Mouse (Mus musculus): ENCODE data around the gene Ackr1. TPM values are rescaled to one million over a fixed set of nuclear protein-coding genes. Genes with fewer than 3 reads are reported as not detected.
"Not testable (repeated sequence)": the region's sequence is repeated elsewhere in the genome, so short reads cannot be mapped to it uniquely, and the experiment has no call there.

Ackr1 gene
- polyA plus RNA-seq, 1 experiment from 2014 or later = 0.85 TPM

- Histone ChIP-seq H3K9ac (ENCODE audit: low read length) (no peak overlapping the region), H3K4me2 (replicated peaks; ENCODE audit: low read depth) (no peak overlapping the region), H3K27me3 (ENCODE audit: control insufficient read depth, insufficient read depth, low read length) (no peaks in the 10 kb centered on the region), H3K27ac (replicated peaks) (no peak overlapping the region), H3K9me3 (ENCODE audit: control insufficient read depth, low read length) (no peaks in the 10 kb centered on the region), H3K4me3 (ENCODE audit: low read depth, low read length) (no peak overlapping the region), H3K4me1 (replicated peaks; ENCODE audit: control insufficient read depth, insufficient read depth) (no peaks in the 10 kb centered on the region), H3K36me3 (ENCODE audit: control insufficient read depth, insufficient read depth, low read length) (no peaks in the 10 kb centered on the region)
- WGBS = 24% methylated on average over 5 of the region's 5 CpGs
- DNase-seq (ENCODE audit: low spot score) (no peak), ATAC-seq (ENCODE audit: low FRiP score, low TSS enrichment) (no peak)
- TF ChIP-seq EP300 (optimal IDR thresholded peaks at IDR 0.05) (no peak), CTCF (IDR thresholded peaks at IDR 0.05; ENCODE audit: low read depth) (peak; percentile 77)
Observed at GRCm38 (mm10) chr1:173323839-173324585, 9.5 kb downstream of the Ackr1 start.

- no peak overlapping the region for H3K27ac ChIP-seq (replicated peaks)
- H3K27me3 ChIP-seq (ENCODE audit: control insufficient read depth, insufficient read depth, low read length) = no peaks in the 10 kb centered on the region
- no peak overlapping the region for H3K4me3 ChIP-seq (ENCODE audit: low read depth, low read length)
- H3K36me3 ChIP-seq (ENCODE audit: control insufficient read depth, insufficient read depth, low read length) = no peaks in the 10 kb centered on the region
- no peak for TF ChIP-seq CTCF (IDR thresholded peaks at IDR 0.05; ENCODE audit: low read depth)
- ATAC-seq (ENCODE audit: low FRiP score, low TSS enrichment) (no peak), DNase-seq (ENCODE audit: low spot score) (no peak)
- H3K9ac ChIP-seq (ENCODE audit: low read length) = no peak overlapping the region
- no peaks in the 10 kb centered on the region for H3K4me1 ChIP-seq (replicated peaks; ENCODE audit: control insufficient read depth, insufficient read depth)
- no peaks in the 10 kb centered on the region for H3K9me3 ChIP-seq (ENCODE audit: control insufficient read depth, low read length)
- 66% methylated on average over 6 of the region's 6 CpGs for WGBS
- no peak overlapping the region for H3K4me2 ChIP-seq (replicated peaks; ENCODE audit: low read depth)
Observed at GRCm38 (mm10) chr1:173322249-173322627, 11.3 kb downstream of the Ackr1 start.

GRCm38 (mm10) chr1:173321593-173322248, 11.8 kb downstream of the Ackr1 start:
- DNase-seq (ENCODE audit: low spot score) (no peak), ATAC-seq (ENCODE audit: low FRiP score, low TSS enrichment) (no peak)
- Histone ChIP-seq H3K27me3 (ENCODE audit: control insufficient read depth, insufficient read depth, low read length) (no peaks in the 10 kb centered on the region), H3K36me3 (ENCODE audit: control insufficient read depth, insufficient read depth, low read length) (no peaks in the 10 kb centered on the region), H3K27ac (replicated peaks) (no peak overlapping the region), H3K9ac (ENCODE audit: low read length) (no peak overlapping the region), H3K4me1 (replicated peaks; ENCODE audit: control insufficient read depth, insufficient read depth) (no peaks in the 10 kb centered on the region), H3K4me3 (ENCODE audit: low read depth, low read length) (no peak overlapping the region), H3K9me3 (ENCODE audit: control insufficient read depth, low read length) (no peaks in the 10 kb centered on the region), H3K4me2 (replicated peaks; ENCODE audit: low read depth) (no peak overlapping the region)
- 65% methylated on average over 8 of the region's 8 CpGs for WGBS
- TF ChIP-seq CTCF (IDR thresholded peaks at IDR 0.05; ENCODE audit: low read depth) = no peak
- TF ChIP-seq EP300 (optimal IDR thresholded peaks at IDR 0.05) = no peak

GRCm38 (mm10) chr1:173317925-173318477, 15.5 kb downstream of the Ackr1 start:
- TF ChIP-seq CTCF (IDR thresholded peaks at IDR 0.05; ENCODE audit: low read depth) = no peak
- no peak for TF ChIP-seq EP300 (optimal IDR thresholded peaks at IDR 0.05)

GRCm38 (mm10) chr1:173315725-173316124, 17.8 kb downstream of the Ackr1 start:
- 81% methylated on average over 3 of the region's 3 CpGs for WGBS
- Histone ChIP-seq H3K4me1 (replicated peaks; ENCODE audit: control insufficient read depth, insufficient read depth) (no peaks in the 10 kb centered on the region), H3K9ac (ENCODE audit: low read length) (no peak overlapping the region), H3K9me3 (ENCODE audit: control insufficient read depth, low read length) (no peaks in the 10 kb centered on the region), H3K4me3 (ENCODE audit: low read depth, low read length) (no peak overlapping the region), H3K36me3 (ENCODE audit: control insufficient read depth, insufficient read depth, low read length) (no peaks in the 10 kb centered on the region), H3K27me3 (ENCODE audit: control insufficient read depth, insufficient read depth, low read length) (no peaks in the 10 kb centered on the region), H3K4me2 (replicated peaks; ENCODE audit: low read depth) (no peak overlapping the region), H3K27ac (replicated peaks) (no peak overlapping the region)
- ATAC-seq (ENCODE audit: low FRiP score, low TSS enrichment) (no peak), DNase-seq (ENCODE audit: low spot score) (no peak)
- TF ChIP-seq EP300 (optimal IDR thresholded peaks at IDR 0.05) = no peak
- TF ChIP-seq CTCF (IDR thresholded peaks at IDR 0.05; ENCODE audit: low read depth) = no peak

More at GRCm38 (mm10) chr1:173317925-173318477, 15.5 kb downstream of the Ackr1 start:
- DNase-seq (ENCODE audit: low spot score) = no peak
- Histone ChIP-seq H3K4me1 (replicated peaks; ENCODE audit: control insufficient read depth, insufficient read depth) (no peaks in the 10 kb centered on the region), H3K4me2 (replicated peaks; ENCODE audit: low read depth) (no peak overlapping the region), H3K9me3 (ENCODE audit: control insufficient read depth, low read length) (no peaks in the 10 kb centered on the region), H3K27ac (replicated peaks) (no peak overlapping the region), H3K27me3 (ENCODE audit: control insufficient read depth, insufficient read depth, low read length) (no peaks in the 10 kb centered on the region), H3K36me3 (ENCODE audit: control insufficient read depth, insufficient read depth, low read length) (no peaks in the 10 kb centered on the region), H3K4me3 (ENCODE audit: low read depth, low read length) (no peak overlapping the region), H3K9ac (ENCODE audit: low read length) (no peak overlapping the region)
- ATAC-seq (ENCODE audit: low FRiP score, low TSS enrichment) = no peak
- WGBS = 82% methylated on average over 2 of the region's 2 CpGs

- H3K27ac ChIP-seq (replicated peaks); H3K9me3 ChIP-seq (ENCODE audit: control insufficient read depth, low read length); DNase-seq (ENCODE audit: low spot score); H3K27me3 ChIP-seq (ENCODE audit: control insufficient read depth, insufficient read depth, low read length); H3K4me3 ChIP-seq (ENCODE audit: low read depth, low read length); H3K36me3 ChIP-seq (ENCODE audit: control insufficient read depth, insufficient read depth, low read length); H3K9ac ChIP-seq (ENCODE audit: low read length); H3K4me2 ChIP-seq (replicated peaks; ENCODE audit: low read depth); H3K4me1 ChIP-seq (replicated peaks; ENCODE audit: control insufficient read depth, insufficient read depth); ATAC-seq (ENCODE audit: low FRiP score, low TSS enrichment): not testable (repeated sequence)
- WGBS = 70% methylated on average over 7 of the region's 7 CpGs
Observed at GRCm38 (mm10) chr1:173313535-173314050, 20.0 kb downstream of the Ackr1 start.

GRCm38 (mm10) chr1:173302795-173303194, 30.8 kb downstream of the Ackr1 start:
- H3K4me1 ChIP-seq (replicated peaks; ENCODE audit: control insufficient read depth, insufficient read depth); H3K9ac ChIP-seq (ENCODE audit: low read length); DNase-seq (ENCODE audit: low spot score); ATAC-seq (ENCODE audit: low FRiP score, low TSS enrichment); H3K4me3 ChIP-seq (ENCODE audit: low read depth, low read length); H3K27me3 ChIP-seq (ENCODE audit: control insufficient read depth, insufficient read depth, low read length); H3K4me2 ChIP-seq (replicated peaks; ENCODE audit: low read depth); H3K36me3 ChIP-seq (ENCODE audit: control insufficient read depth, insufficient read depth, low read length); H3K9me3 ChIP-seq (ENCODE audit: control insufficient read depth, low read length); H3K27ac ChIP-seq (replicated peaks): not testable (repeated sequence)
- WGBS = 20% methylated on average over 3 of the region's 3 CpGs
